Mouse (Mus musculus) layer of hippocampus, adult 18-20 months (tissue): Measurements from ENCODE around the gene Tm9sf3. TPM values are rescaled to one million over a fixed set of nuclear protein-coding genes. Genes with fewer than 3 reads are reported as not detected.
A peak's percentile ranks its signal among the peaks of the same experiment; 100 is the strongest.

ENCODE experiments used
- DNase-seq, 2 experiments: peaks; one replicate each; pipeline ENCODE4 v3.0.0; 2022; ENCODE audit warnings: low spot score in 2 of 2
- total RNA-seq, 2 experiments: library from RNA; stranded (reverse); gene quantifications; 2 replicates each; pipeline ENCODE4 v1.2.3; 2021

Tm9sf3 gene
- total RNA-seq, 2 experiments from 2014 or later, result 119 to 120 TPM

DNA sequence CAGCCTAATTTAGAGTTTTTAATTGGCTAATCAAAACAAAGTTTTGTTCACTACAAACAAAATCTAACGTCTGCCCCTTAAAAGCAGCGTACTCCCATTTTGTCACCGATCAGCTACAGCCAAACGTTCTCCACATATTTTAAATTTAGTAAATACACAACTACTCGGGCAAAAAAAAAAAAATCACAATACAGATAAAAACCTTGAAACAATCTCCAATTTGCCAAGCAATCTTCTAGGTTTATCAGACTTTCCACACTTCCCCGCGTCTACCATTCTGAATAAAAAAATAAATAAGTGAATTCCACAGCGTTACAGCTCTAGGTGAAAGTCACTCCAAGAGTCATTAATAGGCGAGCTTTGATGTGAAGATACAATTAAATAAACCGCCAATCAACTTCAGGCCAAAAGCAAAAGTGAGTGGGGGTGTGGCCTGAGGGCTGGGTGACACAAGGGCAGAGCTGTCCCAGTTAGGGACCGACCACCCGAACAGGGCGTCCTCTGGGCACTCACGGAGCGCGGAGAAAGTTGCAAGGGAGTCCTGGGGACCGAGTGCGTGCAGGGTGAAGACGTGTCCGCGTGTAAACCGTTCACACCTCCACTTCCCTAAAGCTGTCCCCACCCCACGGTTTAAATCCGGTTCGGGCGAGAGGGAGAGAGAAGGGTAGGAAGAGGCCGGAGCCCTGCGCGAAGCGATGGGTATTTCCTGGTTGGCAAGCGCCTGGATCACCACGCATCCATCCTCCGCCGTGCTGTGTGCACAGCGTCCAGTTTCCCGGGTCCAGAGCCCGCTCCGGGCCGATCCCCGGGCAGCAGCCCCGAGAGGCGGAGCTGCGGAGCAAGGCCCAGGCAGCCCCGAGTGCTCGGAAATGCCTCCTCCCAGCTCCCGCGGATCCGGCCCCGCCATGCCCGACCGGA is 826 bp downstream of the Tm9sf3 start:
- DNase-seq, result peak; percentile 40 to 64

GRCm38 (mm10) chr19:41260736-41261135 is 3.1 kb downstream of the Tm9sf3 start:
- no peak for DNase-seq

DNA sequence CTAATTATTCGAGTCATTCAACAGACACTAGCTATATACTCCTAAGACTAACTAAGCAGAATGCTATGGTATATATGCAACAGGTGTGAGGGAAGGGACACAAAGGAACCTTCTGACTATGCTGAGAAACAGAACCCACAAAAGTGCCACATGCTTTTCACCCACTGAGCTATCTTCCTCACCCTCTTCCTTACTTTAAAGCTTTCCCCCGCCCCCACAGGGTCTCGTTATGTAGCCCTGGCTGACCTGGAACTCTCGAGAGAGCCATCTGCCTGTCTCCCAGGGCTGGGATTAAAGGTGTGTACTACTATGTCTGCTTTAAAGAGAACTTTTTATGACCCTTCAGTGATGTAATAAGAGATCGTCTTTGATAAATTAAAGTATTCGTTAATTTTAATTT is 4.5 kb downstream of the Tm9sf3 start:
- no peak for DNase-seq

GRCm38 (mm10) chr19:41258707-41259106 is 5.1 kb downstream of the Tm9sf3 start:
- DNase-seq, result peak in 1 of 2 experiments; percentile 27

- no peak for DNase-seq
Measured at GRCm38 (mm10) chr19:41254584-41254983, 9.2 kb downstream of the Tm9sf3 start.

DNA sequence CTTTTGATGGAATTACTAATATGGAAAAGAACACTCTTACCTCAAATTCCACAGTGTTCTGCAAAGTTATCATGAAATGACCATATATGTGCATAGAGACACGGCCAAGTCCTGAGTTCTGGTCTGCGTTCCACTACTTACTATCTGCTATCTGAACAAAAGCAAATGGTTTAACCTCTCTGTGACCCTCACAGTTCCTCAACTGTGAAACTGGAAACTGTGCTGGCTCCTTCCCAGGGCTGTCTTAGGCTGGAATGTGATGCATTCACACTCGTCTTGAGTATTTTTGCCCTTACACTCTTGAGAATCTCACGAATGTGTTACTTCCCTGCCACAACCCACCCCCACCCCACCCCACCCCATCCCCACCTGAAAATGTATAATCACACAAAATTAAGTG is 14.8 kb downstream of the Tm9sf3 start:
- DNase-seq, result no peak

DNA sequence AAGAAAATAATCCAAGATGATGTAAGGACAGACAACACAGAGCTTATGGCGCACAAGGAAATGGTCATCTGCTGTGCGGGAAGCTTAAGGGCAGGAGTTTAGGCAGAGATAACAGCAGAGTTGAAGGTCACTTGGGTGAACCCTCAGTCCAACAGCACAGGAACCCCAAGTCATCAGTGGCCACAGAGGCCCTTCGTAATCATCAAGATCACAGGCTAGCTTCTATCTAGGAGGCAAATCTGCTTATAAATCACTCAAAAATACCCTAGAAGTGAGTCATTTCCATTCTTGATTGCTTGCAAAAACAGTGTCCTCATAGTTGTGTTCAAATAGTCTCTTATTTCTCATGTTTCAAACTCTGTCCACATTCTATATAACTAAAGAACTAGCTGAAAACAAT is 15.5 kb downstream of the Tm9sf3 start:
- DNase-seq, result no peak

GRCm38 (mm10) chr19:41246271-41246670 is 17.5 kb downstream of the Tm9sf3 start:
- DNase-seq, result no peak

DNA sequence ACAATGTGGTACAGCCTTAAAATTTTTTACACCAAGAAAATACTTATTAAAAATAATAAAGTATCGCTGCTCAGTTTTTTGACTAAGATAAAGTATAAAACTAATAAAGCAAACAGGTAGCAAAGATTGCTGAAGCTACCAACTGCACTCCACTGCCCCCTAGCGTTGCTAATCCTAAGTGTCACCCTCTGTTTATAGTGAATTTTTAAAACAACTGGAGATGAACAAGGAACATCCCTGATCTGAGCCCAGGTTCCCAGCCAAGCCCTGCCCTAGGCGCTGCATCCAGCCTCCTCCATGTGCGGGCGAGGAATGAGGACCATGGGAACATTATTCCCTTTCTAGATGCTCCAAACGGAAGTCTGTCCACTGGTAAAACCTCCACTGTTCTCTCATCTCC is 19.2 kb downstream of the Tm9sf3 start:
- DNase-seq, result peak in 1 of 2 experiments; percentile 59

GRCm38 (mm10) chr19:41241997-41242396 is 21.8 kb downstream of the Tm9sf3 start:
- no peak for DNase-seq

DNA sequence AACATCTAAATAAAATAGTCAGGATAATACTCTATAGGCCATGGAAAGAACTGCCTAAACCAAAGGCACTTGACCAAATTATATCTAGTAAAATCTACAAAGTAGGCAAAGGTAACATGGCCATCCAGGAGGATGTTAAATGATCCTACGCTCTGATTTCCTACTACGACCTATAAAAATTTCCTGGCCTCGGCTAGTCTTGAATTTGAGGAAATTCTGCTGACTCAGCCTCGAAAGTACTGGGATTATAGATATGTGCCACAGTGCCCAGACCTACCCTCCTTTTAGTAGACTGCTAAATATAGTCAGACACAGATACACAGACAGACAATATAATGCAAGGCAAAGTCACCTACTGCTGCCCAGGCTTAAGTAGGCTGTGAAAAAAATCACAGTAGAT is 30.1 kb downstream of the Tm9sf3 start:
- no peak for DNase-seq

DNA sequence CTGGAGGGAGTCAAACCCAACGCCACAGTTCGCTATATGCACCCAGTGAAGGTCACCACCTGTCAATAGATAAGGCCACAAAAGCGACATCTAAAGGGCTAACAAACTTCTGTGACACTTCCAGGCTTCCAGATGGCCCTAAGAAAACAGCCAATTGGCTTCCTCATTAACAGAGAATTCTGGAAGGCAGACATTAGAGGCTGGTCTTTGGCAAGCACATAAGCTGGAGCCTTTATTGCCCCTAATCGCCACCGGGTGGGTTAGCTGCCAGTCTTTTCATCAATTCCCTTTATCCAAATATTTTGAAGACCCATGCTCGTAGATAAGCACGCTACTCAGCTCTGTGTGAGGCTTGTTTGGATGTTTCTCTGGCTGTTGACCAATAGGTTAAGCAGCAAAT is 55.5 kb downstream of the Tm9sf3 start:
- no peak for DNase-seq

- DNase-seq, result no peak
Measured at GRCm38 (mm10) chr19:41206811-41207344, 56.9 kb downstream of the Tm9sf3 start, which contains the start of gene Tll2. Gene Tll2 (minus strand): TSS chr19:41206835.

- no peak for DNase-seq
Measured at GRCm38 (mm10) chr19:41206041-41206810, 57.6 kb downstream of the Tm9sf3 start.

- DNase-seq, result peak in 1 of 2 experiments; percentile 60
Measured at GRCm38 (mm10) chr19:41204159-41205081, 59.4 kb downstream of the Tm9sf3 start.

DNA sequence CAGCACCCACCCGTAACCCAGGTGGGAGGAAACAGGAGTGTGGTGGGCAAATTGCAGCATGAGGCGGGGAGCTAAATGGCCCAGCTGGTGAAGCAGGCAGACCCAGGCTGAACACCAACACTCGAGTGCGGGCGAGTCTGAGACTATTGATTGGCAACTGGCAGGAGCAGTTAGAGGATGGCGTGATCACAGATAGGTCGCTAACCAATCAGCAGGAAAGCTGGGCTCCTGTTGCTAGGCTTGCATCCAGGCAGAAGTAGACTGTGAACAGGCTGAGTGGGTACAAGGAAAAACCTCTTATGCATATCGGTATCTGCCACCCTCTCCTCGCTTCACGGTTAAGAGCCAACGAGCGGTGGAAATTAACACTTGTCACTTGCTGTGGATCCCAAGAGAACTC is 66.2 kb downstream of the Tm9sf3 start:
- peak; percentile 73 to 83 for DNase-seq

- no peak for DNase-seq
Measured at GRCm38 (mm10) chr19:41193379-41193778, 70.4 kb downstream of the Tm9sf3 start.

DNA sequence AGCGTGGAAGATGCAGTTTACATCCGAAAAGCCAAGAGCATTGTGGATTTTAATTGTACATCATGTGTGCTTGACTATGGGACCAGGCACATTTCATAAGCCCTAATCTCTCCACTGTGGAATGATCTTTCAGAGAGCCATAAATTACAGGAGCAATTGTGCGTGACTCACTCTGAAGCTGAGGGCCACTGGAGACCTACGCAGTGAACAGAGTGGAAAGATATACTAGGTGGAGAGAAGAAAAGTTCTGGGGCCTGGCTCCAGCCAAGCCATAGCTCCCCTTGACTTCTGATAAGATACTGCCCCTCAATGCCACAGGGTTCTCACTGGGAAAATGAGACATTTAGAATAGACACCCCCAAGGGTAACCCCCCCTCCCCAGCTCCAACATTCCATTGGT is 70.8 kb downstream of the Tm9sf3 start:
- no peak for DNase-seq

DNA sequence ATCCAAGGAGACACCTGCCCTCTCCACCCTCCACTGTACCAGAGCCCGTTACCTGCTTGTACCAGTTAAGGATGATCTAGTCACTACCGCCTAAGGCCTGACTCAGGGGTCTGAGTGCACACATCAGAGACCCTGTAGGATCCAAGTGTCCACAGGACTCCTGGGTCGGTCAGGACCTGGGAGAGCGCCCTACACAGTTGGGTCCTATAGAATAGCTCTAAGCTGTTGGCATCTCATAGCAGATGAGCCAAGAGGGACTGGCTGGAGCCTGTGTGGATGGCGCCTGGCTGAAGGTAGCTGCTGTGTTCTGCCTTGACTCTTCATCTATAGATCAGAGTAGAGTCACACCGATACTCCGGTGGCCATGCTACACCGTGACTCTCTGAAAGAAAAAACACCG is 72.1 kb downstream of the Tm9sf3 start:
- DNase-seq, result no peak

GRCm38 (mm10) chr19:41190876-41191434 is 72.8 kb downstream of the Tm9sf3 start:
- no peak for DNase-seq
